In genomic region chr4:117002543-117003521, GRCm38 (mm10) we compare ENCODE assay signal across 8 mouse cellular contexts. TPM values are rescaled to one million over a fixed set of nuclear protein-coding genes. Genes with fewer than 3 reads are reported as not detected.
DNase-seq lines count a peak whose midpoint lies in the region; ATAC-seq and TF ChIP-seq lines count a peak whose summit lies in the region.

No protein-coding gene starts in this region.

- H3K4me1 ChIP-seq in forebrain, embryonic 14.5 days (ENCODE audit: control insufficient read depth, insufficient read depth, low read length) = no peaks in the 10 kb centered on the region
- no peaks in the 10 kb centered on the region for H3K4me1 ChIP-seq in hindbrain, embryonic 16.5 days (ENCODE audit: control insufficient read depth, insufficient read depth, low read depth, low read length)

- intact Hi-C loops in gastrocnemius, adult 2 months (cut with DNase I) = loop anchor here (2.0 to 10.0 kb wide), 3 partner anchors 119 to 212 kb away; no protein-coding TSS in a partner anchor
- intact Hi-C loops in left cerebral cortex, postnatal 10 days (cut with DNase I) = loop anchor here (5.0 kb wide), 1 partner anchor 144 kb away; no protein-coding TSS in a partner anchor

- peaks cover 60% of the 10 kb centered on the region for H3K36me3 ChIP-seq in forebrain, embryonic 14.5 days (ENCODE audit: control insufficient read depth, insufficient read depth, low read length)
- peaks cover 22% of the 10 kb centered on the region for H3K36me3 ChIP-seq in hindbrain, embryonic 16.5 days (ENCODE audit: control insufficient read depth, insufficient read depth, low read length)

- H3K27ac ChIP-seq in gastrocnemius, adult 2 months = no peak overlapping the region
- H3K27ac ChIP-seq in forebrain, embryonic 14.5 days (ENCODE audit: low read depth, low read length) = no peak overlapping the region
- H3K27ac ChIP-seq in hindbrain, embryonic 16.5 days (ENCODE audit: low read depth, low read length) = no peak overlapping the region

- no peak overlapping the region for H3K4me3 ChIP-seq in gastrocnemius, adult 2 months
- H3K4me3 ChIP-seq in forebrain, embryonic 14.5 days (ENCODE audit: low read depth, low read length) = no peak overlapping the region
- H3K4me3 ChIP-seq in hindbrain, embryonic 16.5 days (ENCODE audit: low read length) = no peak overlapping the region

- ATAC-seq in forebrain, embryonic 14.5 days = peak; percentile 74
- ATAC-seq in hindbrain, embryonic 16.5 days = peak; percentile 68
- ATAC-seq in megakaryocyte, adult 5-6 weeks (ENCODE audit: poor library complexity, severe bottlenecking) = peak; percentile 77

- H3K9ac ChIP-seq in forebrain, embryonic 14.5 days (ENCODE audit: low read length) = no peak overlapping the region
- H3K9ac ChIP-seq in hindbrain, embryonic 16.5 days (ENCODE audit: low read depth, low read length) = no peak overlapping the region

- TF ChIP-seq CTCF in gastrocnemius, adult 2 months (IDR thresholded peaks at IDR 0.05) = peak; percentile 81

- no peaks in the 10 kb centered on the region for H3K27me3 ChIP-seq in forebrain, embryonic 14.5 days (replicated peaks; ENCODE audit: control insufficient read depth, insufficient read depth, low read length)
- no peaks in the 10 kb centered on the region for H3K27me3 ChIP-seq in hindbrain, embryonic 16.5 days (replicated peaks; ENCODE audit: control insufficient read depth, insufficient read depth, low read length)

- H3K4me2 ChIP-seq in forebrain, embryonic 14.5 days (ENCODE audit: low read length) = no peak overlapping the region
- no peak overlapping the region for H3K4me2 ChIP-seq in hindbrain, embryonic 16.5 days (ENCODE audit: low read length)

- 57% methylated on average over 38 of the region's 38 CpGs for WGBS in forebrain, embryonic 14.5 days
- WGBS in hindbrain, embryonic 16.5 days = 55% methylated on average over 38 of the region's 38 CpGs

- no peaks in the 10 kb centered on the region for H3K9me3 ChIP-seq in forebrain, embryonic 14.5 days (replicated peaks; ENCODE audit: control insufficient read depth, low read length)
- H3K9me3 ChIP-seq in hindbrain, embryonic 16.5 days (ENCODE audit: control insufficient read depth, low read length) = no peaks in the 10 kb centered on the region

- peak; percentile 57 for DNase-seq in gastrocnemius, adult 2 months
- DNase-seq in gastrocnemius, postnatal 25 days = no peak
- peak; percentile 62 to 65 for DNase-seq in cerebellum, adult 18-20 months
- DNase-seq in forebrain, embryonic 14.5 days (ENCODE audit: low spot score) = peak; percentile 82
- peak; percentile 61 to 71 for DNase-seq in left cerebral cortex, postnatal 10 days (ENCODE audit: extremely low spot score in 1 of 2, low spot score in 2 of 2)
- peak; percentile 67 to 70 for DNase-seq in right cerebral cortex, postnatal 10 days (ENCODE audit: low spot score in 2 of 2)

RNA-seq across cellular contexts. Expression of gene Hectd3, which starts 7.7 kb away (rescaled TPM):
- total RNA-seq in gastrocnemius, adult 2 months (2021) = 10 to 100 TPM; 13.8 to 15.3 TPM
- total RNA-seq in gastrocnemius, postnatal 25 days (2021) = 10 to 100 TPM; 13.1 to 14.7 TPM
- 13.1 and 15.3 TPM in 2 replicates for polyA plus RNA-seq in forebrain, embryonic 14.5 days (2014; fragmentation: Nextera tagmentation; extraction: Ambion mirVana)
- polyA plus RNA-seq in hindbrain, embryonic 16.5 days (2015; fragmentation: Nextera tagmentation; extraction: Ambion mirVana) = 22.0 and 23.9 TPM in 2 replicates
- 10 to 100 TPM; 47.7 to 53.3 TPM for total RNA-seq in left cerebral cortex, postnatal 10 days (2021)
- total RNA-seq in megakaryocyte, adult 5-6 weeks (2015) = 9.5 and 10.1 TPM in 2 replicates
- total RNA-seq in megakaryocyte, adult 5-6 weeks (2017) = 18.9 and 20.0 TPM in 2 replicates

RNA-seq across cellular contexts. Expression of gene Urod, which starts 8.6 kb away (rescaled TPM):
- 10 to 100 TPM; 59.1 to 69.1 TPM for total RNA-seq in gastrocnemius, adult 2 months (2021)
- total RNA-seq in gastrocnemius, postnatal 25 days (2021) = 10 to 100 TPM; 59.0 to 59.9 TPM
- 66.1 and 70.3 TPM in 2 replicates for polyA plus RNA-seq in forebrain, embryonic 14.5 days (2014; fragmentation: Nextera tagmentation; extraction: Ambion mirVana)
- polyA plus RNA-seq in hindbrain, embryonic 16.5 days (2015; fragmentation: Nextera tagmentation; extraction: Ambion mirVana) = 59.8 and 60.2 TPM in 2 replicates
- 10 to 100 TPM; 38.0 to 40.4 TPM for total RNA-seq in left cerebral cortex, postnatal 10 days (2021)
- total RNA-seq in megakaryocyte, adult 5-6 weeks (2015) = 48.9 and 55.7 TPM in 2 replicates
- 32.0 and 46.4 TPM in 2 replicates for total RNA-seq in megakaryocyte, adult 5-6 weeks (2017)

RNA-seq across cellular contexts. Expression of gene Eif2b3, which starts 16.4 kb away (rescaled TPM):
- 10 to 100 TPM; 22.2 to 23.2 TPM for total RNA-seq in gastrocnemius, adult 2 months (2021)
- 10 to 100 TPM; 17.6 to 18.4 TPM for total RNA-seq in gastrocnemius, postnatal 25 days (2021)
- polyA plus RNA-seq in forebrain, embryonic 14.5 days (2014; fragmentation: Nextera tagmentation; extraction: Ambion mirVana) = 47.5 and 51.4 TPM in 2 replicates
- 44.9 and 47.5 TPM in 2 replicates for polyA plus RNA-seq in hindbrain, embryonic 16.5 days (2015; fragmentation: Nextera tagmentation; extraction: Ambion mirVana)
- total RNA-seq in left cerebral cortex, postnatal 10 days (2021) = 10 to 100 TPM; 25.5 to 26.9 TPM
- total RNA-seq in megakaryocyte, adult 5-6 weeks (2015) = 10.9 and 18.2 TPM in 2 replicates
- total RNA-seq in megakaryocyte, adult 5-6 weeks (2017) = 11.3 and 20.2 TPM in 2 replicates
